Mouse (Mus musculus): ENCODE results near the gene 1810009A15Rik.
A peak's percentile ranks its signal among the peaks of the same experiment; 100 is the strongest.
"Not testable (repeated sequence)": the region's sequence is repeated elsewhere in the genome, so short reads cannot be mapped to it uniquely, and the experiment has no call there.

The 1810009A15Rik gene

DNA sequence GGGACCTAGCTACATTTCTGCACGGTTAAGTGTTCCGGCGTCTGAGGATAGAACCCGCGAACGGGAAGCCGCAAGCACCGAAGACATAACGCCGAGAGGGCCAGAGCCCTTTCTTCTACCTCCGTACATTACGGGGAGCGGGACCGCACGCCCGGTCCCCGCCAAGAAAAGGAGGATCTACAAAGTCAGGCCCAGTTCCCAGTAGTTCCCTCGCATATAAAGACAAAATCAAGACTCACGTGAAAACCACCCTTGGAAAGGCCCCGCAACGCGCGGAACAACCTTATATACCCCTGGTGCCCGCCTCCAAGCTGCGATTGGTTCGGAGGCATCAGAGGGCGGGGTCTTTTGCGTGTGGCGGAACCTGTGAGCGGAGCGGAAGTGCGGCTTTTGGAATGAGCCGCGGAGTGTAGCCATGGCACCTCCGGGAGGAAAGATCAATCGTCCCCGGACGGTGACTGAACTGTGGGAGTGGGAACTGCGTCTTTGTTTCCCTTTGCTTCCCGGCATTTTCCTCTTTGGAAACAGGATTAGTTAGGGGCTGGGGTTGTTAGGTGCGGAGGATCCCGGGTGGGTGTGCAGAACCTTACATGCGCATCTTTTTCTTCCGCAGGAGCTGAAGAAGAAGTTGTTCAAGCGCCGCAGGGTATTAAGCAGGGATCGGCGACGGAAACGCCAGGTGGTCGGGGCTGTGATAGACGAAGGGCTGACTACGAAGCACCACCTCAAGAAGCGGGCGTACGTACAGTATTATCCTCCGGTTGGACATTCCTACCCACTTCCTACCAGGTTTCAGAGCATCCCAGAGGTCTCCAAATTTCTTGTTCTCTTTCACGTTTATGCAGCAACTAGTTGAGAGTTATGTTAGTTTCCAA is at the start of gene 1810009A15Rik, which contains the start of gene Gm49416:
TSS of gene 1810009A15Rik (plus strand) at position 343 of the 875 bp plus-strand sequence.
TSS of gene Gm49416 (plus strand) at position 416 of the 875 bp plus-strand sequence.
- peak; percentile 93 for DNase-seq

- peak; percentile 89 to 91 for DNase-seq
Observed at GRCm38 (mm10) chr19:8839103-8839907, 49.3 kb upstream of the 1810009A15Rik start, which contains the start of gene Gng3. Gene Gng3, minus strand, starts transcription at chr19:8839194.

- DNase-seq: peak; percentile 80 to 83
Observed at GRCm38 (mm10) chr19:8839908-8840791, 48.5 kb upstream of the 1810009A15Rik start.

- peak in 1 of 2 experiments; percentile 34 for DNase-seq
Observed at GRCm38 (mm10) chr19:8841012-8841411, 47.6 kb upstream of the 1810009A15Rik start.

GRCm38 (mm10) chr19:8842961-8843360 is 45.7 kb upstream of the 1810009A15Rik start:
- no peak for DNase-seq

DNA sequence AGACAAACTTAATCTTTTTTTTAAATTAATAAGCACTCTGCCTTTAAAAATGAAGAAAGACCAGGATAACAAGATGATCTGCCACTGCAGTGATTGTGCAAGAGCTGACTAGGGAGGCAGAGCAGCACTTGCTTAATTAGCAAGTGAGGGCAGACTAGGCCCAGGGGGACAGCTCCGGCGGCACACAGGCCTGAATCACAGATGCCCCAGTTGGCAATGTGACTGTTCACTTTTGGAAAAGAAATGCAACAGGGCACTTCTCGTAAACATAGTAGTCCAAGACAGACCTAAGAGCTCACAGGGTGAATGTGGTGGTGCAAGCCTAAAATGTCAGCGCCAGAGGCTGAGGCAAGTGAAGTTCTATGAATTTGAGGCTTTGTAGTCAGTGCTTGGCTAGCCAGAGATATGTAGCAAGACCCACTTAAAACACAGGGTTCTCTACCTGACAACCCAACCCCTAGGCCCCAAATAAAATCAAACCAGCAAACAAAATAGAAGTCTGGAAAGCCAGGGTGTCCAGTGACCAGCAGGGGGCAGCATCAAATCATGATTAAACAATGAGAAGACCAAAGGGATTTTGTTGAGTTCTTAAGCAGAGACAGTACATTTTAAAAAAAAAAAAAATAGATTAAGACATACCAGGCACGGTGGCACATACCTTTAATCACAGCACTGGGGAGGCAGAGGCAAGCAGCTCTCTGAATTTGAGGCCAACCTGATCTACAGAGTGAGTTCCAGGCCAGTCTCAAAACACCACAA is 44.1 kb upstream of the 1810009A15Rik start:
- peak; percentile 79 to 82 for DNase-seq

- DNase-seq: no peak
Observed at GRCm38 (mm10) chr19:8848356-8848755, 40.3 kb upstream of the 1810009A15Rik start.

- no peak for DNase-seq
Observed at GRCm38 (mm10) chr19:8850402-8850901, 38.2 kb upstream of the 1810009A15Rik start, which contains the start of gene Lrrn4cl. Gene Lrrn4cl, plus strand, starts transcription at chr19:8850768.

GRCm38 (mm10) chr19:8851639-8852038 is 37.0 kb upstream of the 1810009A15Rik start:
- DNase-seq: no peak

GRCm38 (mm10) chr19:8852236-8852928 is 36.3 kb upstream of the 1810009A15Rik start:
- no peak for DNase-seq

- DNase-seq: no peak
Observed at GRCm38 (mm10) chr19:8853117-8853516, 35.5 kb upstream of the 1810009A15Rik start.

GRCm38 (mm10) chr19:8857689-8858088 is 31.0 kb upstream of the 1810009A15Rik start:
- DNase-seq: peak in 1 of 2 experiments; percentile 33

- peak; percentile 31 to 33 for DNase-seq
Observed at GRCm38 (mm10) chr19:8859018-8859417, 29.6 kb upstream of the 1810009A15Rik start.

GRCm38 (mm10) chr19:8864265-8864664 is 24.4 kb upstream of the 1810009A15Rik start:
- no peak for DNase-seq

GRCm38 (mm10) chr19:8870381-8870780 is 18.3 kb upstream of the 1810009A15Rik start:
- not testable (repeated sequence) for DNase-seq

GRCm38 (mm10) chr19:8870838-8871237 is 17.8 kb upstream of the 1810009A15Rik start:
- DNase-seq: no peak

DNA sequence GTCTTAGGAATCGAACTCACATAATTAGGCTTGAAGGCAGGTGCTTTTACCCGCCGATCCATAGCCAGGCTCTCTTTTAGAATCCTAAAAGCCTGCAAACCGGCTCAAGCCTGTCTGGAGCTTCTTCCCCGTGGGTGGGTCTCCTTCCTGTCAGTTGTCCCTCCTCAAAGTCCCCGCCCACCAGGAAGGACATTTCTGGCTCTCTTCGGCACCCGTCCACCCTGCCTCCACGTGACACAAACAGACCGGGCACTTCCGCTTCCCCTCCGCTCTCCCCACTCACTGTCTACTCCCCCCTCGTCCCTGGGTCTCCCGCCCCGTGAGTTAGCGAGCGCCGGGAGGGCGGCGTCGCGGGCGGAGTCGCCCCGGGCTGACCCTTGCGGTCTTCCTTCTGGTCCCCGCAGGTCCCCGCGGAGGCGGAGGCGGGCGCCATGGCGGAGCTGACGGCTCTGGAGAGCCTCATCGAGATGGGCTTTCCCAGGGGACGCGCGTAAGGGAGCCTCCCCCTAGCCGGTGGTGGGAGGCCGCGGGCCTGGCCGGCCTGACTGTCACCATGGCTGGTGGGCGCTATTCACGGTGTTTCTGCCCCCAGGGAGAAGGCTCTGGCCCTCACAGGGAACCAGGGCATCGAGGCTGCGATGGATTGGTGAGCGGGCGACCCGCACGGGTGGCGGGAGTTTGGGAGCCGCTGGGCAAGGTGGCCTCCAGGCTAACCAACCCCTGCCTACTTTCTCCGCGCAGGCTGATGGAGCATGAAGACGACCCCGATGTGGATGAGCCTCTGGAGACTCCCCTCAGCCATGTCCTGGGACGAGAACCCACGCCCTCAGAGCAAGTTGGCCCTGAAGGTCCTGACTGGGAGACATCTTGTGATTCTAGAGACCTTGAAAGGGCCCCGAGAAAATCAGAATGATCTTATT is 17.1 kb upstream of the 1810009A15Rik start, which contains the start of gene Ubxn1:
TSS of gene Ubxn1 (plus strand) at position 230 of the 920 bp plus-strand sequence.
- peak; percentile 97 to 98 for DNase-seq

GRCm38 (mm10) chr19:8872266-8872840 is 16.3 kb upstream of the 1810009A15Rik start:
- no peak for DNase-seq

DNA sequence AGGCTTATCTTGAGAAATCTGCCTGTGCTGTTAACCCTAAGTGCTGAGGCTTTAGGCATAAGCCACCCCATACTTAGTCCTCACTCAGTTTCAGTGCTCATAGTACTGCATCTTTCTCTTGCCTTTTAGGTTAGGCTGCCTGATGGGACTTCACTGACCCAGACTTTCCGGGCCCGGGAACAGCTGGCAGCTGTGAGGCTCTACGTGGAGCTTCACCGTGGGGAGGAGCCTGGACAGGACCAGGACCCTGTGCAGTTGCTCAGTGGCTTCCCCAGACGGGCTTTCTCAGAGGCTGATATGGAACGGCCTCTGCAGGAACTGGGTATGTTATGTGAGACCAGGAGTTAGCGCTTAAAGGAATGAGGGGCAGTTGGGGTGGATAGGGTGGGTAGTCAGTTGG is 13.6 kb upstream of the 1810009A15Rik start:
- DNase-seq: no peak

Data from cerebellum, postnatal 36 days (tissue).